Mouse (Mus musculus): Measurements from ENCODE around the gene Crtc3.

Crtc3 gene

DNA sequence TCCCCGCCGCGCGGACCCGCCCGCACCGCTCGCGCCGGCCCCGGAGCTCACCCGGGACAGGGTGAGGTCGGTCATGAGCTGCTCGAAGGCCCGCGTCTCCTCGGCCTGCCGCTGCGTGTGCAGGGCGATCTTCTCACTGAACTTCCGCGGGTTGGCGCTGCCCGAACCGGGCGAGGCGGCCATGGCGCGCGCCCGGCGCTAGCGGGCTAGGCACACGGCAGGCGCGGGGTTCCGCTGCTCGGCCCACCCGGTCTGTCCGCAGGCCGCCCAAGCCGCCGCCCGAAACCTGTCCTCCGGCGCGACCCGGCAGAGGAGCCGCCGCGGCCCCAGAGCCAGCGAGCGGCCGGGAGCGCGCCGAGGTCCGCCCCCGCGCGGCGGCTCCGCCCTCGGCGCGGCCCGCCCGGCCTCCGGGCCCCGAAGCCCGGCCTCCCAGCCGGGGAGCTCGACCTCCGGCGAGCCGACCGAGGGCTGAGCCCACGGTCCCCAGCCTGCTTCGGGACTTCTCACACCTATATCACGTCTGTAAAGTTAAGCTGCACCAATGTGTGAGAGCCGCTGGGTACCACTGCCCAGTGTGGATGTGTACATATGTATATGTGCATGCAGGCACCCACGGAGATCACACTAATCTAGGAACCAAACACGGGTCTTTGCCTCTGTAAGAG lies at the start of gene Crtc3:
Gene Crtc3, minus strand, starts transcription at position 322 of the 665 bp plus-strand sequence.
- peak in 1 of 2 experiments; percentile 69 for DNase-seq (ENCODE audit: low spot score in 2 of 2)

- DNase-seq (ENCODE audit: low spot score in 2 of 2) = no peak
Observed at GRCm38 (mm10) chr7:80736199-80736598, 47.5 kb upstream of the Crtc3 start.

DNA sequence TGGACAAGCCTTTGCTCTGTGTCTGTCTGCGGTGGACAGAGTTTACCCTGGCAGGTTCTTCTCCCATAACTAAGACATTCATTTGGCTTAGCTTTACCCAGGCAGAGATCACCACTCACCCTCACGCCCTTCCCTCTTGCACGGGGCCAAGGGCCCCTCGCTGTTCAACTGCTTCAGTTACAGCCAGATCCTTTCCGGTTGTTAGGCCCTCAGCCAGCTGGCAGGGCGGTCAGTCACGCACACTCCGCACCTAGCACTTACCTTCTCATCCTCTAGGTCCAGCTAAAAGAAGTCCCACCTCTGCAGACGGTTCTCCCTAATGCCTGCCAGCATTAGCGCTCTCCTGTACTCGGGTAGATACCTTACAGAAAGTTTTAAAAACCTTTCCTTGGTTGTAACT lies 44.3 kb upstream of the Crtc3 start:
- DNase-seq (ENCODE audit: low spot score in 2 of 2) = no peak

DNA sequence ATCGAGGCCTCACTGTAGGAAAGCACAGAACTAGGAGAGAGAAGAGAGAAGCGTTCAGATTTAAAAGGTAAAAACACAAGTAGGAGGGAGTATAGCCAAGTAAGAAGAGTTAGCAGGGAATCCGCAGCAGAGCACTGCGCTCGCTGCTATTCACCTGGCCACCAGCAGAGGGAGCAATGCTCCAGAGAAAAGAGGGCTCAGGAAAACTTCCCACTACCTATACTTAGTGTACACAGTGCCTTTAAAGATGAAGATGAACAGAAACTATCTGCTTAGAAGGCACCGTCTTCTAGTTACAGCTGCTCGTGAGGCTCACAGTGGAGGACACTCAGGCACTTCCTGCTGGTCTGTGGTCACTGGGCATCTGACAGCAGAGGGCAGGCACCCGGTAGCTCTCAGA lies 41.0 kb upstream of the Crtc3 start:
- peak; percentile 66 to 90 for DNase-seq (ENCODE audit: low spot score in 2 of 2)

- DNase-seq (ENCODE audit: low spot score in 2 of 2) = no peak
Observed at GRCm38 (mm10) chr7:80721041-80721440, 32.4 kb upstream of the Crtc3 start.

GRCm38 (mm10) chr7:80719582-80719981 lies 30.9 kb upstream of the Crtc3 start:
- DNase-seq (ENCODE audit: low spot score in 2 of 2) = no peak

DNA sequence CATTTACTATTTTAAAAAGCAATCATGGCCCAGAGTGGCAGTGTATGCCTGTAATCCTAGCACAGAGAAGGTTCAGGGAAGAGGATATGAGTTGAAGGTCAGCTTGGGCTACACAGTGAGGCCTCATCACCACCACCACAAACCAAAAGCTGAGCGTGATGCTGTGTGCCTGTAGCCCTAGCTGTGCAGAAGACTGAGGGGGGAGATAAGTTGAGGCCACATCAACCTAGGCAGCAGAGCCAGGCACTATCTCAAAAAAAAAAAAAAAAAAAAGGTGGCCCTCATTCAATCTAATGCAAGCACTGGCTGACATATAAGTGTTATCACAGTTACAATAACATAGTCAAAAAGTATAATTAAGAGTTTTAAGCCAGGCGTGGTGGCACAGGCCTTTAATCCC lies 30.4 kb upstream of the Crtc3 start:
- no peak for DNase-seq (ENCODE audit: low spot score in 2 of 2)

- DNase-seq (ENCODE audit: low spot score in 2 of 2) = no peak
Observed at GRCm38 (mm10) chr7:80718471-80718870, 29.8 kb upstream of the Crtc3 start.

DNA sequence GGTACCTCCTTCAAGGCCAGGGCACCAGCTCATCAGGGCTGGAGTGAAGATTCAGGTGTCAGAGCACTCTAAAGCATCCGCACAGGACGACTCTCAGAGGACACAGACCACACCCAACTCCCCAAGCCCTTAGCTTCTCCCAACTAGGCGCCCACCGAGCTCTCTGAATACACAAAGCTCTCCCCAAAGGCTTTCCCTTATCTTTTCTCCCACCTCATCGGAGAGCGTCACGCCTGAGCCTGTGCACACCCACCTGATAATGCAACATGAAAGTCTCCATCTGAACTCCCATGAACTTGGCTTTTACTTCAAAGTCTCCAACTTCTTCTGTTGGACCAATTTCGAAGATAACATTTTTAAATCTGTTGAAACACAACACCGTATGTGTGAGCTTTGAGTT lies 28.1 kb upstream of the Crtc3 start:
- no peak for DNase-seq (ENCODE audit: low spot score in 2 of 2)

- DNase-seq (ENCODE audit: low spot score in 2 of 2) = no peak
Observed at GRCm38 (mm10) chr7:80715306-80715705, 26.6 kb upstream of the Crtc3 start.

DNA sequence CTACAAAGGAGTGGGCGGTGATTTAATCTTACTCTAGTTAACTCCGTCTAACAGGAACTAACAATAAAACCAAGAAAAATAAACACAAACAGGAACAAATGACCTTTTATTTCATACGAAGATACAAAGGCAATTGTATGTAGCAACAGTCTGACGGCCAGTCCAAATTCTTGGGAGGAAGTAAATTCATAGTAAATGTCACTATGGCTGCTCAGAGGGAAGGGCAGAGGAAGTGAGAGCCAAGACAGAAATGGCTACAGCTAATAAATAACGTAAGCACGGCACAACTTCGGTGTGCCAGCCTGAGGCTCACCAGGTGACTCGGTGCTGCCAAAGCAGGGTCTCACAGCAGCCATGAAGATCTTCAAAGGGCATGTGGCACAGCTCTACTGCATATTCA lies 22.8 kb upstream of the Crtc3 start:
- no peak for DNase-seq (ENCODE audit: low spot score in 2 of 2)

DNA sequence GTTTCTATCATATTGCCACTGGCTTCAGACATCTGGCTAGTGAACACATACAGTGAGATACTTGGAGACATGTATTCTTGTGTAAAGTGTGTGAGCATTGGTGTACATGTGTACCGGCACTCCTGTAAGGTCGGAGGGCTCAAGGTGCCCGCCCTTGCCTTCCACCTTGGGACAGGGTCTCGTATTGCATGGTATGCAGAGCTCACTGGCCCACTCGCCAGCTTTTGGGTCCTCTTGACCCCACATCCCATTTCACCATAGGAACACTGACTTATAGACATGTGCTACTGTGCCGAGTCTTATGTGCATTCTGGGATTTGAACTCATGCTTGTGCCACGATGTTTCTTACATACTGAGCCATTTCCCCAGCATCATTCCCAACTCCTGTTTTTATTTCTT lies 21.7 kb upstream of the Crtc3 start:
- no peak for DNase-seq (ENCODE audit: low spot score in 2 of 2)

- DNase-seq (ENCODE audit: low spot score in 2 of 2) = no peak
Observed at GRCm38 (mm10) chr7:80704066-80704465, 15.4 kb upstream of the Crtc3 start.

DNA sequence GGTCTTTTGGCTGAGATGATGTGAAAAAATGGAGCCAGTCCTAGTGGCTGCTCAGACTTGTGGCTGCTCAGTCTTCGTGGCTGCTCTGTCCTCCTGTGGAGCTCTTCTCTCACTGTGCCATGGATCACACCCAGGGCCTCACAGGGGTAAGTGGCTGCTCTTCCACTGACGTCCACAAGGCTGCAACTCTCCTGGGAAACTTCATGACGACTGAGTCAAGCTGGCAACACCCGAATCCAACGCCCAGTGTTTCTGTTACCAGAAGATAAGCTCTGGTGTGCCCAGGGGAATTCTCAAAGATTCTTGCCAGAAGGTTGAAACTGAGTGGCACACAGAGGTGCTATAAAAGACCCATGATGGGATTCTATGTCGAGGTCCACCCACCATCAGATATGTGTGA lies 13.8 kb upstream of the Crtc3 start:
- peak in 1 of 2 experiments; percentile 52 for DNase-seq (ENCODE audit: low spot score in 2 of 2)

DNA sequence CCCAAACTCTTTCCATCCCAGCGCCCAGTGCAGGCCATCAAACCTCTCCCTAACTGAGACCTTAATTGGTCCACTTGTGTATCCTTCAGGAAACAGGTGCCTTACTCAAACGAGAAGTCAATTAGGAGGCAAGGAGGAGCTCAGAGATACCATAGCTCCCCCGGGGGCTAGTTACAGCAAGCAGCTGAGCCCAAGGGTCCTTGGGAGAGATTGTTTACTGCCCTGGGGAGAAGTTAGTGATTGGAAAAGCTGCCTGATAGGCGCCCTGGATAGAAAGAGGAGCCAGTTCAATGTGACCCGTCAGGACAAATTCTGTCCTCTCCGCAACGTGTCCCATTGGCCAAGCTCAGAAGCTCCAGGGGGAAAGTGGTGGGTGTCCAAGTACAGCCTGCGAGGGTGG lies 11.0 kb upstream of the Crtc3 start:
- DNase-seq (ENCODE audit: low spot score in 2 of 2) = no peak

- no peak for DNase-seq (ENCODE audit: low spot score in 2 of 2)
Observed at GRCm38 (mm10) chr7:80698940-80699339, 10.3 kb upstream of the Crtc3 start.

GRCm38 (mm10) chr7:80697859-80698258 lies 9.2 kb upstream of the Crtc3 start:
- DNase-seq (ENCODE audit: low spot score in 2 of 2) = no peak

DNA sequence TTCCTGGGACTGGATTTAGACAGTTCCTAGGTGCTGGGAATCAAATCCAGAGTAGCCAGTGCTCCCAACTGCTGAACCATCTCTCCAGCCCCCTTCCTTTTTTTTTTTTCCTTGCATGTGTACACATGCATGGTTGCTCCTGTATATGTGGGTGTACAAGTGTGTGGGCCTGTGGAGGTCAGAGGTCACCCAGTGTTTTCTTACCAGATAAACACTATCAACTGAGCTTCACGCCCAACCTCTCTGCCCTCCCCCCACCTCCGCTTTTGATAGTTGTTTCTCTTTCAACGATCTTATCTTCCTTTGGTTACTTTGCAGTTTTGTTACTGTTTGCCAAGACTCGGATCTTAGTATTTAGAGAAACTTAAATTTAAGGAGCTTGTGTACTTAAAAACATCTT lies 8.2 kb upstream of the Crtc3 start:
- no peak for DNase-seq (ENCODE audit: low spot score in 2 of 2)

GRCm38 (mm10) chr7:80696334-80696733 lies 7.7 kb upstream of the Crtc3 start:
- no peak for DNase-seq (ENCODE audit: low spot score in 2 of 2)

- no peak for DNase-seq (ENCODE audit: low spot score in 2 of 2)
Observed at GRCm38 (mm10) chr7:80692472-80692871, 3.8 kb upstream of the Crtc3 start.

GRCm38 (mm10) chr7:80691131-80691530 lies 2.5 kb upstream of the Crtc3 start:
- DNase-seq (ENCODE audit: low spot score in 2 of 2) = no peak

DNA sequence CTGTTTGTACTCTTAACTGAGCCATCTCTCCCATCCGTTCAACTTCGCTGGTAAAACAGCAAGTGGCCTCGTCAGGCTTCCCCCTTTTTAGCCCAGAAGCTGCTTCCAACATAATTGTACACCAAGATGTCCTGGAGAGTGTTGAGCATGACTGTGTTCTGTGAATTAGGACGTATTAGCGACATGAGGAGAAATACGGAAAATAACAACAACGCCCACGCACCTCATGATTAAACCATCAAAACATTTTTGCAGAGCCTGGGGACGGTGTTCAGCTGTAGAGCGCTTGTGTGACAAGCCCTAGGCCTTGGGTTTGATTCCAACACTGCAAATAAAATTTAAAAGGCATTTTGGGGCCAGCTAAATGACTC lies 529 bp upstream of the Crtc3 start:
- DNase-seq (ENCODE audit: low spot score in 2 of 2) = no peak

- DNase-seq (ENCODE audit: low spot score in 2 of 2) = peak; percentile 53 to 86
Observed at GRCm38 (mm10) chr7:80687721-80688555, 739 bp downstream of the Crtc3 start.
